Mouse (Mus musculus): ENCODE data around the gene Ctsk. TPM values are rescaled to one million over a fixed set of nuclear protein-coding genes. Genes with fewer than 3 reads are reported as not detected.

Gene Ctsk
- polyA plus RNA-seq, 1 experiment from 2014 or later, result 122 TPM

DNA sequence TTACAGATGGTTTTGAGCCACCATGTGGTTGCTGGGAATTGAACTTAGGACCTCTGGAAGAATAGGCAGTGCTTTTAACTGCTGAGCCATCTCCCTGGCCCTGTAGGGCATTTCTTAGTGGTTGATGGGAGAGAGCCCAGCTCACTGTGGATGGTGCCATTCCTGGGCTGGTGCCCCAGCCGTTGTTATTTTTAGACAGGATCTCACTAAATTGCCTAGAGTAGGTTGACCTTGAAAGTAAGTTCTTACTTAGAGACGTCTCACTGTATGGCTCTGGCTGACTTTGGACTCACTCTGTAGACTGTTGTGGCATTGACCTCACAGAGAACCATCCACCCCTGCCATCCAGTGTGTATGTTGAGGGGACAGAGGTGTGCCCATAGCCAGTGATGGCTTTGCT, 827 bp upstream of the Ctsk start:
- H3K4me2 ChIP-seq (replicated peaks), result peak overlapping the region; percentile 49; the same call in 1 of the 2 replicates

DNA sequence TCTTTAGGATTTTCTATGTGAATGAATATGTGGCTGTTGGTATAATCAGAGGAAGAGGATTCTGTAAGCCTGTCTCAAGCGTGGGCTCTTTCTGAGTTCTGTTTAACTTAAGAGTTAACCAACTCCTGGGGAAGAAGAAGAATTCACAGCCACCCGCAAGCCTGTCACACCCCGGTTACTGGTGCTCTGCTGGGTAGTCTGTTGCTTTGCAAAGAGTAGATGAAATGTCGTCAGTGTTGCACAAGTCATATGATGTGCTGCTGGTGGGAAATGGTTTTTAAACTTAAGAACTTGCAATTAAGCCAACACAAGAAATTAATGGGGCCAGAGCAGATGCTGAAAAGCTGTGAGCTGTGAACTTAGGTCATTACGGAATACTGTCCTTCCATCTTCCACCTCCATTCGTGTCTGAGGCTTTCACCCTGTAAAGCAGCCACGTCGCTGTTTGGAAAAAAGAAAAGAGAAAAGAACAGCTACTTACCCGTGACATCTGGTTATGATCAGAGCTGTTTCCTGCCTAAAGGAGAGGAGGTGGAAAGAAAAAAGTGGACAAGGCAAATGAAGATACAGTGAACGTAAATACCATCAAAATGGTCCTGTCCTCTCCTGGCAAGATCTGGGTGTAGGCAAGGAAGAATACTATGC, 562 bp downstream of the Ctsk start:
- H3K4me1 ChIP-seq, result peaks cover 7% of the 10 kb centered on the region
- H3K4me2 ChIP-seq (replicated peaks), result peak overlapping the region; percentile 49
- peak overlapping the region; percentile 77 for H3K27ac ChIP-seq (replicated peaks)
- H3K27me3 ChIP-seq, result no peaks in the 10 kb centered on the region
- no peak; the same call in 1 of the 2 replicates for ATAC-seq (ENCODE audit: insufficient number of reproducible peaks, low FRiP score, low TSS enrichment, low read depth)
- H3K9me3 ChIP-seq (replicated peaks), result no peaks in the 10 kb centered on the region
- 27% methylated on average over 10 of the region's 10 CpGs for WGBS
- peaks cover 29% of the 10 kb centered on the region for H3K36me3 ChIP-seq
- peak overlapping the region; percentile 40 for H3K4me3 ChIP-seq (replicated peaks)
- no peak overlapping the region for H3K9ac ChIP-seq

More for the DNA sequence above, 827 bp upstream of the Ctsk start:
- H3K36me3 ChIP-seq, result peaks cover 36% of the 10 kb centered on the region
- no peak overlapping the region for H3K4me3 ChIP-seq (replicated peaks)
- H3K4me1 ChIP-seq, result peaks cover 7% of the 10 kb centered on the region
- H3K9ac ChIP-seq, result no peak overlapping the region
- H3K9me3 ChIP-seq (replicated peaks), result no peaks in the 10 kb centered on the region
- peak overlapping the region; percentile 70 for H3K27ac ChIP-seq (replicated peaks)
- no peaks in the 10 kb centered on the region for H3K27me3 ChIP-seq
- no peak for ATAC-seq (ENCODE audit: insufficient number of reproducible peaks, low FRiP score, low TSS enrichment, low read depth)
- 70% methylated on average over 2 of the region's 2 CpGs for WGBS

DNA sequence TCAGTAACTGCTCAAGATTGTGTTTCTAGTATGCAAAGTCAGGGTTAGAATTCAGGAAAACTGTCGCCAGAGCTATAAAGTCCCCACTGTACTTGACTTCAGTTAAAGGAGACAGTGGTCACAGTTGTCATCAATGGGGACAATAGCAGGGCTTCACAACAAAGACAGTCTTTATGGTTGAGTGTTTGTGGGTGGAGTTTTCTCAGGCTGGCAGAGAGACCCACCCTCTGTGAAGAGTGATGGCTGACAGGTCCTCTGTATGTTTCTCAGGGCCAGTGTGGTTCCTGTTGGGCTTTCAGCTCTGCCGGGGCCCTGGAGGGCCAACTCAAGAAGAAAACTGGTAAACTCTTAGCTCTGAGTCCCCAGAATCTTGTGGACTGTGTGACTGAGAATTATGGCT, 3.3 kb downstream of the Ctsk start:
- Histone ChIP-seq H3K27ac (replicated peaks) (no peak overlapping the region), H3K4me3 (replicated peaks) (no peak overlapping the region), H3K4me1 (peaks cover 7% of the 10 kb centered on the region), H3K36me3 (peaks cover 11% of the 10 kb centered on the region; the same call in 1 of the 2 replicates), H3K4me2 (replicated peaks) (no peak overlapping the region), H3K9me3 (replicated peaks) (no peaks in the 10 kb centered on the region), H3K9ac (no peak overlapping the region), H3K27me3 (no peaks in the 10 kb centered on the region)
- ATAC-seq (ENCODE audit: insufficient number of reproducible peaks, low FRiP score, low TSS enrichment, low read depth), result no peak
- WGBS, result 56% methylated on average over 2 of the region's 2 CpGs

DNA sequence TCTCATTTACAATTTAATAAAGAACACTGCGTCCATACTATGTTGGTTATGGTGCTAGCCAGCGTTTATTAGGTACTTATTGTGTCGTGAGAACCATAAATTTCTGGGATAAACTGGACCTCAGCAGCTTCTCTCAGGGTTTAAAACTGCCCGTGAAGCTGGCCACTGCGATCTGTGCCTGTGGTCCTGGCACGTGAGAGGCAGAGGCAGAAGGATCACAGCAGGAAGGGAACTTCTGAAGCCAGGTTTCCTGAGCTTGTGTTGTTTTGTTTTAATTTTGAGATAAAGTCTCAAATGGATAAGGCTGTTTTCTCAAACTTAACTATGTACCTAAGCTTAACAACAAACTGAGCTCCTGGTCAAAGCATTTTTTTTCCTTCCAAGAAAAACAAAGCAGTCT, 10.3 kb downstream of the Ctsk start:
- Histone ChIP-seq H3K36me3 (peaks cover 12% of the 10 kb centered on the region; the same call in 1 of the 2 replicates), H3K4me3 (replicated peaks) (no peak overlapping the region), H3K27ac (replicated peaks) (no peak overlapping the region), H3K9me3 (replicated peaks) (no peaks in the 10 kb centered on the region), H3K4me1 (no peaks in the 10 kb centered on the region), H3K4me2 (replicated peaks) (no peak overlapping the region), H3K27me3 (no peaks in the 10 kb centered on the region), H3K9ac (no peak overlapping the region)
- WGBS, result 78% methylated on average over 6 of the region's 6 CpGs
- ATAC-seq (ENCODE audit: insufficient number of reproducible peaks, low FRiP score, low TSS enrichment, low read depth), result no peak

DNA sequence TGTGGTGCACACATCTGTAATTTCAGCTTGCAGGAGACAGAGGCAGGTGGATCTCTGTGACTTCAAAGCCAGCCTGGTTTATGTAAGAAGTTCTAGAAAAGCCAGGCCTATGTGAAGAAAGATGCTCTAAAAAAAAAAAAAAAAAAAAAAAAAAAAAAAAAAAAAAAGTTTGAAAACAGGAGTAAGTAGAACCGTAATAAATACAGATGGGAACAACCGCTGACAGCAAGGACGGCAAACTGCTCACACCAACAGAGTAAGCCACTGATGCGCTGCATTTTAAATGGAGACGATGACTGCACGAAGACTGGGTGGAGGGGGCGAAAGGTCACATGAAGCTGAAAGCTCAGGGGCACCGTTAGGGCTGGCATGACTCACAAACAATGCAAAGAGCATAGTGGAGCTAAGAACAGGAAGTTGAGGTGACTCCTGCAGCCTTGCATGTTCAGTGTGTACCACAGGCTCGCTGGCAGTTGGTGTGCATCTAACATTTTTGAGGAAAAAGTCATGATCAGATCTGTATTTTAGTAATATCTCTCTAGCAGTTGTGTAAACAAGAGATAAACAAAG, 12.6 kb downstream of the Ctsk start:
- H3K27me3 ChIP-seq, result no peaks in the 10 kb centered on the region
- ATAC-seq (ENCODE audit: insufficient number of reproducible peaks, low FRiP score, low TSS enrichment, low read depth), result no peak

DNA sequence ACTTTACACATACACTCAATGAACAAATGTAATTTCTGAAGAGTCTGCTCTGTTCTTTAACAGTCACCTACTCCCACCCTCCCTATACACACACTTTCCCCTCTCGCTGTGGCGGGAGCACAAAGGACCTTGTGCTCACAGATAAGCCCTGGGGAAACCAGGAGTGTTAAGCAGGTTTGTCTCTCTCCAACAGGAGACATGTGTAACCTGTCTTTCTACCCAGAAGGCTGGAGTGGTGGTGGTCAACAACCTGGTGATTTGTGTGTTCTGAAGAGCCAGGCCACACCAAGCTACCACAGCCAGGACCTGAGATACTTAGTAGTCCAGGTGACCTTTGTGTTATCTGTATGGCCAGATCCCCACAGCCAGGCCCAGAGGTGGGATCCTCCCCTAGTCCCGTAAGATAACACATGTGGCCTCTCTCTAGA, 17.6 kb downstream of the Ctsk start:
- Histone ChIP-seq H3K9me3 (replicated peaks) (no peaks in the 10 kb centered on the region), H3K4me3 (replicated peaks) (no peak overlapping the region), H3K27ac (replicated peaks) (no peak overlapping the region), H3K27me3 (no peaks in the 10 kb centered on the region), H3K36me3 (no peaks in the 10 kb centered on the region), H3K4me2 (replicated peaks) (no peak overlapping the region), H3K4me1 (no peaks in the 10 kb centered on the region), H3K9ac (no peak overlapping the region)
- 89% methylated on average over 3 of the region's 3 CpGs for WGBS
- ATAC-seq (ENCODE audit: insufficient number of reproducible peaks, low FRiP score, low TSS enrichment, low read depth), result no peak

More for the DNA sequence above, 12.6 kb downstream of the Ctsk start:
- no peak overlapping the region for H3K27ac ChIP-seq (replicated peaks)
- H3K4me3 ChIP-seq (replicated peaks), result no peak overlapping the region
- H3K36me3 ChIP-seq, result peaks cover 8% of the 10 kb centered on the region; the same call in 1 of the 2 replicates
- H3K4me1 ChIP-seq, result no peaks in the 10 kb centered on the region
- no peak overlapping the region for H3K9ac ChIP-seq
- no peaks in the 10 kb centered on the region for H3K9me3 ChIP-seq (replicated peaks)
- H3K4me2 ChIP-seq (replicated peaks), result no peak overlapping the region
- WGBS, result 74% methylated on average over 9 of the region's 9 CpGs

DNA sequence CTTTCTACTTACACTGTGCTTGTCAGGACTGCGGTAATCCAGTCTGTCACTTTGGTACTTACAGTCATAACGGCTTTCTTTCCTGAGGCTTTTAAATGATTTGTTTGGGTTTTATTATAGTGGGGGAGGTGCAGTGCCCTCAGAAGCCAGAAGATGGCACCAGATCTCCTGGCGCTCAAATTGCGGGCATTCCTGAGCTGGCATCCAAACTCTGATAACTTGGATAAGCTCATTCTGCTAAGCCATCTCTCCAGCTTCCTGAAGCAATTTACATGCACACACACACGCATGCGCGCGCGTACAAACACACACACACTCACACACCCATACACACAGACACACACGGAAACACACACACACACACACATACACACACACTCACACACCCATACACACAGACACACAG, 18.4 kb downstream of the Ctsk start:
- H3K27me3 ChIP-seq, result no peaks in the 10 kb centered on the region
- H3K36me3 ChIP-seq, result no peaks in the 10 kb centered on the region
- H3K9ac ChIP-seq, result no peak overlapping the region
- WGBS, result 22% methylated on average over 10 of the region's 10 CpGs
- no peaks in the 10 kb centered on the region for H3K9me3 ChIP-seq (replicated peaks)
- H3K4me3 ChIP-seq (replicated peaks), result no peak overlapping the region
- ATAC-seq (ENCODE audit: insufficient number of reproducible peaks, low FRiP score, low TSS enrichment, low read depth), result no peak; the same call in 1 of the 2 replicates
- no peaks in the 10 kb centered on the region for H3K4me1 ChIP-seq
- no peak overlapping the region for H3K27ac ChIP-seq (replicated peaks)
- 0 out of 2 replicates have a peak overlapping the region, but pooled peaks have one; percentile 8 for H3K4me2 ChIP-seq (replicated peaks)

DNA sequence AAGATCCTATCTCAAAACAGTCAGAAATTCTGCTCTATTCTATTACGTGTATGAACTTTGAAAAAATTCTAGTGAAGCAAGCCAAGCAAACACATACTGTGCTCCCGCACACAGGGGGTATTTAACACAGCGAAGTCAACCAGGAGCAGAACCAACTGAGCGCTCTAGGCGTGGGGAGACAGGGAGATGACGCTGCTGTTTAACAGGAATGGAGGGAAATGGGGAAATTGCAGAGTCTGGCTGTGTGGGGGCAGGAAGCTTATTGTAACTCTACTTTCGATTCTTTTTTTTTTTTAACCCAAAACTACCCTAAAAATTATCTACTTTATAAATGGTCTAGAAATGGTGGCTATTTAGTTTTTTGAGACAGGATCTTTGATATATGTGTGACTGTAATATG, 19.8 kb downstream of the Ctsk start:
- H3K4me2 ChIP-seq (replicated peaks), result no peak overlapping the region
- peaks cover 5% of the 10 kb centered on the region; the same call in 1 of the 2 replicates for H3K4me1 ChIP-seq
- H3K9ac ChIP-seq, result no peak overlapping the region
- H3K4me3 ChIP-seq (replicated peaks), result no peak overlapping the region
- no peak for ATAC-seq (ENCODE audit: insufficient number of reproducible peaks, low FRiP score, low TSS enrichment, low read depth)
- H3K9me3 ChIP-seq (replicated peaks), result no peaks in the 10 kb centered on the region
- WGBS, result 73% methylated on average over 7 of the region's 7 CpGs
- H3K27ac ChIP-seq (replicated peaks), result no peak overlapping the region
- H3K36me3 ChIP-seq, result no peaks in the 10 kb centered on the region
- H3K27me3 ChIP-seq, result no peaks in the 10 kb centered on the region

DNA sequence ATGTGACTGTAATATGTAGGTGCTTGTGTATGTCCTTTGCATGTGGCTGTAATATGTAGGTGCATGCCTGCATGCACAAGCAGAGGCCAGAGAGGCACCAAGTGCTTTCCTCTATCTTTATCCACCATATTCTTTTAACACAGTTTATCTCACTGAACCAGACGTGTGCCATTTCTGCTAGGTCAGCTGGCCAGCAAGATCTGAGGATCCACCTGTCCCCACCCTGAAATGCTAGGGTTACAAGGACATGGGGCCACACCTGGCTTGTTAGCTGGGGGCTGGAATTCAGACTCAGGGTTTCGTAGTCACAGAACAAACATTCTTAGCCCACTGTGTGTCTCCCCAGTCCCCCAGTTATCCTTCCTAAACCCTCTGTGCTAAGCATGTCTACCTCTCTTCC, 20.3 kb downstream of the Ctsk start:
- 73% methylated on average over 2 of the region's 2 CpGs for WGBS
- Histone ChIP-seq H3K9ac (no peak overlapping the region), H3K4me3 (replicated peaks) (no peak overlapping the region), H3K27ac (replicated peaks) (no peak overlapping the region), H3K4me2 (replicated peaks) (no peak overlapping the region), H3K27me3 (no peaks in the 10 kb centered on the region), H3K4me1 (peaks cover 7% of the 10 kb centered on the region; the same call in 1 of the 2 replicates), H3K9me3 (replicated peaks) (no peaks in the 10 kb centered on the region), H3K36me3 (no peaks in the 10 kb centered on the region)
- ATAC-seq (ENCODE audit: insufficient number of reproducible peaks, low FRiP score, low TSS enrichment, low read depth), result no peak

DNA sequence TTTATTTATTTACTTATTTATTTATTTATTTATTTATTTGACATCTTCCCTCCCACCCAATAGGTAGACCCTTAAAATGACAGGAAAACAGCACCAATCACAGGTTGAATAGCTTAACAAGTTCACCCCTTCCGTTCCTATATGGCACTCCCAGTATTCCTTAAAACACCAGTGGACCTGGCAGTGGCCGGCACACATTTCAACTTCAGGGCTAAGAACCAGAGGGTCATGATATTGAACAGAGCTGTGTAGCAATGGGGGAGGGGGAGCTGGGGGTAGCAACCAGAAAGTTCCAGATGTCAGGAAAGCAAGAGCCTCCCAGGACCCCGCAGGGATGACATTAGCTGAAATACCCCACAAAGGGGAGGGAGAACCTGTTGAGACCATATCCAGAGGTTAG, 21.0 kb downstream of the Ctsk start:
- 81% methylated on average over 3 of the region's 3 CpGs for WGBS
- ATAC-seq (ENCODE audit: insufficient number of reproducible peaks, low FRiP score, low TSS enrichment, low read depth), result no peak
- no peak overlapping the region for H3K27ac ChIP-seq (replicated peaks)

DNA sequence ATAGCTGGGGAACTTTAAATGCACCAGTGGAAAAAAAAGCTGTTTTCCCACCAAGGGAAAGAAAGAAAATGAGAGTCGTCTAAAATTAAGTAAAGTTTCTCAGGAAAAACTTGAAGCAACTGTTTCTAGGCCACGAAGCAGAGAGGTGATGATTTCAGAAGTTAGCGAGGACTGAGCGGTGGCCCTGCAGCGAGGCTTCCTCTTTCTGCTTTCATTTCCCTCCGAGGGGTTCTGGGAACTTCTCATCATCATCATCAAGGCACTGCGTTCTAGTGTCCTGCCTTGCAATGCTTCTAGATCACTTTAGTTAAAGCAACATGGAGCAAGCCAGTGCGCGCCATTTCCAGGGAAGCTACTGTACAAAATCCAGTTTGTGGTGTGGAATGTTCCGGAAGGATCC, 22.1 kb downstream of the Ctsk start:
- H3K4me2 ChIP-seq (replicated peaks), result no peak overlapping the region
- H3K36me3 ChIP-seq, result no peaks in the 10 kb centered on the region
- ATAC-seq (ENCODE audit: insufficient number of reproducible peaks, low FRiP score, low TSS enrichment, low read depth), result no peak
- H3K9me3 ChIP-seq (replicated peaks), result no peaks in the 10 kb centered on the region
- no peak overlapping the region for H3K27ac ChIP-seq (replicated peaks)
- H3K4me3 ChIP-seq (replicated peaks), result no peak overlapping the region
- H3K9ac ChIP-seq, result no peak overlapping the region
- WGBS, result 83% methylated on average over 10 of the region's 10 CpGs
- H3K27me3 ChIP-seq, result no peaks in the 10 kb centered on the region
- H3K4me1 ChIP-seq, result peaks cover 7% of the 10 kb centered on the region; the same call in 1 of the 2 replicates

More for the DNA sequence above, 21.0 kb downstream of the Ctsk start:
- Histone ChIP-seq H3K4me3 (replicated peaks) (no peak overlapping the region), H3K4me1 (peaks cover 7% of the 10 kb centered on the region; the same call in 1 of the 2 replicates), H3K36me3 (no peaks in the 10 kb centered on the region), H3K27me3 (no peaks in the 10 kb centered on the region), H3K9ac (no peak overlapping the region), H3K9me3 (replicated peaks) (no peaks in the 10 kb centered on the region), H3K4me2 (replicated peaks) (no peak overlapping the region)
